Mouse (Mus musculus): ENCODE measurements around the gene Vps13d. TPM values are rescaled to one million over a fixed set of nuclear protein-coding genes. Genes with fewer than 3 reads are reported as not detected.

Vps13d gene
- 7.6 and 9.5 TPM in 2 replicates for polyA plus RNA-seq (2016; fragmentation: Nextera tagmentation; extraction: Ambion mirVana)

DNA sequence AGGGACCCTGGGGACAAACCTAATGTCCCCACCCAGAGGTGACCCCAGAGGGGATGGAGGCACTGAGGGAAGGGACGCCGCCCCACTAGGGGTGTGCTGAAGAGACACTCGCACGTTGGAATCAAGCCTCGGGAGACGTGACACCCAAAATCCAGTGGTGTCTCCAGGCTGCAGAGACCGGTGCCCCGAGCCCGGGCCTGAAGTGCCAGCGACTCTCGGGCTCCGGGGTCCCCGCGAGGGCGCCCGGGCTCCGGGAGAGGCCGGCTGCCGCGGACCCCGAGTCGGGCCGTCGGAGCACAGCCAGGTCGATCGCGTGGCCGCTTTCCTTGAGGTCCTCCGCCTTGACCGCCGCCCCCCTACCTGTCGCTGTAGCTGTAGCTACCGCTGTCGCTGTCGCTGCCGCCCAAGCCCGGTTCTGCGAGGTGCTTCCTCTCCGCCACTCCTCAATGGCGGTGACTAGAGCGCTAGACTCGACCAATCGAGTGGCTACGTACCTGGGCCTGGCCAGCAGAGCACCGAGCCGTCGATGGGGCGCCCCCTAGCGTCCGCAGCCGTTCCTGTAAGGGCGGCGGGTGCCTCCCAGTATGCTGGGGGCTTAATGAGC lies at the start of gene Vps13d:
TSS of gene Vps13d (minus strand) at position 447 of the 604 bp plus-strand sequence.
- H3K4me3 ChIP-seq, result peak within 1 kb of the TSS; percentile 97
- peak; percentile 94 for ATAC-seq (ENCODE audit: insufficient number of reproducible peaks, low FRiP score)
- H3K4me1 ChIP-seq (replicated peaks), result peaks cover 18% of the 10 kb centered on the region
- no peaks in the 10 kb centered on the region for H3K9me3 ChIP-seq (replicated peaks)
- peak within 1 kb of the TSS; percentile 82 for H3K27ac ChIP-seq (ENCODE audit: poor library complexity, severe bottlenecking)
- H3K27me3 ChIP-seq (replicated peaks), result no peaks in the 10 kb centered on the region
- H3K9ac ChIP-seq, result peak within 1 kb of the TSS; percentile 95
- peaks cover 7% of the 10 kb centered on the region for H3K36me3 ChIP-seq
- H3K4me2 ChIP-seq, result peak within 1 kb of the TSS; percentile 78
- WGBS, result under 1% methylated on average over 53 of the region's 53 CpGs

DNA sequence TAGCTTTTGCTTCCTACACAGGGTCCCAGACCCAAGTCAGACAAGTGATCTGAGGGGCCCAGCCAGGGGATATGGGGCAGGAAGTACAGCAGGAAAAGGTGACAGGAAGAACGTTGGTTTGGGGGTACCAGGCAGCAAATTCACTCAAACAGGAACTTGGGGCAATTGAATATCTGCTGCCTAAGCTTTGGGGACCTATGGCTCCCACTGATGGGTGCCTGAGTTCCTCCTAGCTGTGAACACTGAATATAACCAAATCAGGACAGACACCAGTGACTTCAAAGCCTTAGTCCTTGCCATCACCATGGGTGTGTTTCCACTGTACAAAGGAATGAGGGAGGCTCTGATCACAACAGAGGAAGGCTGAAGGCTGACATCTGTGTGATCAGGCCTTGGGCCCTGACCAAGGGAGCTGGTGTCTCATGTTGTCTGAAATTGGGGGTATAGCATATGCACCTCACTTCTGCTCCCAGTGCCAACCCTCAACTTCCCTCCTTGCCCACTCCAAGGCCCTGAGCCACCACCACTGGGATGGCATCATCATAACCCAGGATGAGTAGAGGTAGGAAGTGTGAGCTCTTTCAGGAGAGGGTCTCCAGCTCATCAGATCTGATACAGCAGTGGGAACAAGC lies 48.0 kb upstream of the Vps13d start:
- Histone ChIP-seq H3K27me3 (replicated peaks) (peaks cover 30% of the 10 kb centered on the region), H3K4me2 (no peak overlapping the region), H3K9me3 (replicated peaks) (no peaks in the 10 kb centered on the region), H3K4me3 (no peak overlapping the region), H3K36me3 (no peaks in the 10 kb centered on the region), H3K4me1 (replicated peaks) (peaks cover 11% of the 10 kb centered on the region), H3K9ac (no peak overlapping the region), H3K27ac (ENCODE audit: poor library complexity, severe bottlenecking) (no peak overlapping the region)
- 50% methylated on average over 1 of the region's 1 CpGs for WGBS
- ATAC-seq (ENCODE audit: insufficient number of reproducible peaks, low FRiP score), result no peak

DNA sequence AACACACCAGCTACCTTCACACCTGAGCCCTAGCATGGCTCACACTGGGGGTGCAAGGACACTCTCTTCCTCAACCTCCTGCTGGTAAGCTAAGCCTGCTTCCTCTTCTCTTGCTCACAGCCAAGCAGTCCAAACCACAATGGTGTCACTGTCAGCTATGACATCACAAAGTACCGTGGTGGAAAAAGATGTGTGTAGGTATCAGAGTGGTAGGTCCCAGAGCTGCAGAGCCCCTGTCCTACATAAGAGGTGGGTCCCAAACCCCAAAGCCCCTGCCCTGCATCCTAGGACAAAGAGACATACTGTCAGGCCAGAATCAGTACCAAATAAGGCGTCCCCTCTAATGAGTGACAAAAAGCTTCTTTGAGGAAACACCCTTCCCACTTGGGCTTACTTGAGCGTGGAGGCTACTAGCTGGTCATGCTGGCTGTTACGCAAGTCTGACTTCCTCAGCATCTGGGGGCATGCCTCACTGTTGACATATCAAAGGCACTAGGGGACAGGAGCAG lies 46.0 kb upstream of the Vps13d start:
- Histone ChIP-seq H3K27ac (ENCODE audit: poor library complexity, severe bottlenecking) (no peak overlapping the region), H3K9me3 (replicated peaks) (no peaks in the 10 kb centered on the region), H3K4me2 (no peak overlapping the region), H3K27me3 (replicated peaks) (peaks cover 13% of the 10 kb centered on the region), H3K9ac (no peak overlapping the region), H3K4me3 (no peak overlapping the region), H3K4me1 (replicated peaks) (peaks cover 11% of the 10 kb centered on the region), H3K36me3 (no peaks in the 10 kb centered on the region)
- ATAC-seq (ENCODE audit: insufficient number of reproducible peaks, low FRiP score), result no peak
- 74% methylated on average over 4 of the region's 4 CpGs for WGBS

DNA sequence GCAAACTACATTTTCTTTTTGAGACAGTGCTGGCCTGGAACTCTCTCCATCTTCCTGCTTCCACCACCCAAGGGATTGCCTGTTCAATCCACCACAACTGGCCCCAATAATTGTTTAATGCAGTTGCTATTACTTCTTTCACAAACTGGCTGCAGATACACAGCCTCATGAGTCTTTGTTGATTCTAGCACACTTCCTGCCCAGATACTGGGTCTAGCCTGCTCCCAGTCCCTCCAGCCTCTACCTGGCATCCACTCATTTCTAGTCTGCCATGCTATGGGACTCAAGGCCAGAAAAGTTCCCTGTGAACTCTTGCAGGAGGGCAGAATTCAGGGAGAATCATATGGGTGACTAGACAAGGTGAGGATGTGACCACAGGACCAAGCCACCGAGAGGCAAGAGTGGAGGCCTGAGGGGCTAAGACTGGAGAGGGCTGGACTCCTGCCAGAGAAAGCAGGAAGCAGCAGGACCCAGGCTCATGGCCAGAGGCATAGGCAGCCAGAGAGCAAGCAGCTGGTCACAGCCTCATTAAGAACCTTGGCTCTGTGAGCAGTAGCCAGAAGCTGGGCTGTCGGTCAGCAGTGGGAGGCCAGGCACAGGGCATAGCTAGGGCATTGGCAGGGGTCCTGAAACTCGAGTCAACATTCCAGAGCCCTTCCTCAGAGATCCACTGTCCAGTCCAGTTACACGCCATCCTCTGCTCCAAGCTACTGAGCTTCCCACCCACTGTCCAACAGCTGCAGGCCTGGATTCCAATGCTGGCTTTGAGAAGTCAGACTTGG lies 44.4 kb upstream of the Vps13d start:
- H3K9ac ChIP-seq, result no peak overlapping the region

DNA sequence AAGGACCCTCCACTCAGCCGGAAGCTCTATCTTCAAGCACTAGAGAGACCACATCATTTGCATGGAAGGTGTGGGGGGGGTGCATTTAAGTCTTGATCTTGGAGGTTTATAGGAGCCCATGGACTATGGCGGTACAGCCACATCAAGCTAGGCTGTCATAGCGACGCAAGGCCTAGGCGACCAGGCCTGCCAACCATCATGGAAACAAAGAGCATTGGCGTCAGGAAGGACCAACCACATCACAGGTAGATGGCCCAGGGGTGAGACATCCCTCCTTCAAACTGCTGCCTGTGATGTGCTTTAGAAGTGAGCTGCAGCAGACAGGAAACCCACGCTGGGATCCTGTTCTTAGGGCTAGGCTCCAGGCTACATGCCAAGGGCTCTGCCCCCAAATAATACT lies 41.2 kb upstream of the Vps13d start:
- Histone ChIP-seq H3K36me3 (no peaks in the 10 kb centered on the region), H3K4me3 (no peak overlapping the region), H3K27ac (ENCODE audit: poor library complexity, severe bottlenecking) (no peak overlapping the region), H3K9ac (no peak overlapping the region), H3K4me1 (replicated peaks) (peaks cover 23% of the 10 kb centered on the region), H3K4me2 (no peak overlapping the region), H3K27me3 (replicated peaks) (no peaks in the 10 kb centered on the region), H3K9me3 (replicated peaks) (no peaks in the 10 kb centered on the region)
- no peak for ATAC-seq (ENCODE audit: insufficient number of reproducible peaks, low FRiP score)
- WGBS, result 82% methylated on average over 7 of the region's 7 CpGs

More for the DNA sequence above, 44.4 kb upstream of the Vps13d start:
- Histone ChIP-seq H3K4me1 (replicated peaks) (peaks cover 11% of the 10 kb centered on the region), H3K9me3 (replicated peaks) (no peaks in the 10 kb centered on the region), H3K27ac (ENCODE audit: poor library complexity, severe bottlenecking) (peak overlapping the region; percentile 72), H3K36me3 (no peaks in the 10 kb centered on the region), H3K4me3 (no peak overlapping the region), H3K27me3 (replicated peaks) (no peaks in the 10 kb centered on the region), H3K4me2 (no peak overlapping the region)
- 32% methylated on average over 4 of the region's 4 CpGs for WGBS
- peak; percentile 76 for ATAC-seq (ENCODE audit: insufficient number of reproducible peaks, low FRiP score)

DNA sequence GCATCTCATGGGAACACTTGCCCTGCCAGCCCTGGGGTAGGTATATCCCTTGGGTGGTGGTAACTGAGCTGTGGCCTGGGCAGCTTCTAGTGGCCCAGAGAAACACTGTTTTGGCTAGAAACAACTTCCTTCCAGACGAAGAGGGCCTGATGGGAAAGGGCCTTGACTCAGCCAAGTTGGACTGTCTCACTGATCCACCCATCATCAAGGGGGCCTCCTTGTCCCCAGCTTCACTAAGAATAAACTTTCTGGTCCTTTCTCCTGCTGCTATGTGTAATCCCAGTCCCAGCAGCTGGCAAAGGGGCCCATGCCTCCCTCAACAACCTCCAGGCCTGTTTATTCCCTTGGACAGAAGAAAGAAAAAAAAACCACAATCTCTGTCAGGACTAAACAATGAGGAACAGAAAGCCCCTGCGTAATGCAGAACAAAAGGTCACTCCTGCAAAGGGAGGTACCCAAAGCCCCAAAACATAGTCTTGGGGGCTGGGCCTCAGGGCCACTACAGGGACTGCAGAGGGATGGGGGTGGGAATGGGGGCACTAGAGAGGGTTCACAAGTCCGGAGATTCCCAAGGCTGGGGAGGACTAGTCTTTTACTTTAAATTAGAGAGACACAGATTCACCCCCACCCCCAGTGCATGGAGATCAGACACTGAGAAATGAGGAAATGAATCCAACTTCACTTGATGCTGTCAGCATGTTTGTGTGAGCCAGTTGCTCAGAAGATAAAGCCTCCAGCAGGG lies 38.9 kb upstream of the Vps13d start:
- Histone ChIP-seq H3K9me3 (replicated peaks) (no peaks in the 10 kb centered on the region), H3K9ac (no peak overlapping the region), H3K4me3 (no peak overlapping the region), H3K27me3 (replicated peaks) (no peaks in the 10 kb centered on the region), H3K4me2 (no peak overlapping the region), H3K36me3 (no peaks in the 10 kb centered on the region), H3K4me1 (replicated peaks) (peaks cover 23% of the 10 kb centered on the region), H3K27ac (ENCODE audit: poor library complexity, severe bottlenecking) (0 out of 2 replicates have a peak overlapping the region, but pooled peaks have one; percentile 21)
- WGBS, result 47% methylated on average over 3 of the region's 3 CpGs
- no peak; the same call in 1 of the 2 replicates for ATAC-seq (ENCODE audit: insufficient number of reproducible peaks, low FRiP score)

DNA sequence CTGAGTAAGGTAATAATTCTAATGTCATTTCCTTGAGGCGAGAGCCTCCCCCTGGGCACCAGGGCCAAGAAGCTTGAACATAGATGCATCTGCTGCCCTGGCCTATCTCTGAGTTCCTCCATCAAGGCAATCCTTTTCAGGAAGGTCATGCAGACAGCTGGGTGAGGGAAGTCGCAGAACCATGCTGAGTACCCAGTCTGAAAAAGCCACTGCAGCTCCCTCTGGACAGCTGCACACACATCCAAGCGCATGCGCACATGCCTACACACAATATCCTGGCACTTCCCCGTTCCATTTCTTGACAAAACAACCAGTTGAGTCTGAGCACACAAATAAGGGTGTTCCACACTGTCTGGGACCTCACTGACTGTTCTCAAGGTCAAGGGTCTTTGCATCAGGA lies 36.9 kb upstream of the Vps13d start:
- Histone ChIP-seq H3K4me2 (no peak overlapping the region), H3K9me3 (replicated peaks) (no peaks in the 10 kb centered on the region), H3K4me1 (replicated peaks) (peaks cover 23% of the 10 kb centered on the region), H3K36me3 (no peaks in the 10 kb centered on the region), H3K27me3 (replicated peaks) (no peaks in the 10 kb centered on the region), H3K27ac (ENCODE audit: poor library complexity, severe bottlenecking) (no peak overlapping the region), H3K4me3 (no peak overlapping the region), H3K9ac (no peak overlapping the region)
- ATAC-seq (ENCODE audit: insufficient number of reproducible peaks, low FRiP score), result no peak
- WGBS, result 84% methylated on average over 5 of the region's 5 CpGs

- WGBS, result 81% methylated on average over 2 of the region's 2 CpGs
Observed at GRCm38 (mm10) chr4:145230647-145231046, 35.8 kb upstream of the Vps13d start.

GRCm38 (mm10) chr4:145229524-145230163 lies 34.8 kb upstream of the Vps13d start:
- ATAC-seq (ENCODE audit: insufficient number of reproducible peaks, low FRiP score), result peak; percentile 79
- no peak overlapping the region for H3K9ac ChIP-seq
- H3K27ac ChIP-seq (ENCODE audit: poor library complexity, severe bottlenecking), result no peak overlapping the region; the same call in 1 of the 2 replicates
- H3K4me2 ChIP-seq, result no peak overlapping the region
- H3K4me3 ChIP-seq, result no peak overlapping the region
- no peaks in the 10 kb centered on the region for H3K36me3 ChIP-seq
- H3K9me3 ChIP-seq (replicated peaks), result no peaks in the 10 kb centered on the region
- WGBS, result 77% methylated on average over 5 of the region's 5 CpGs
- H3K27me3 ChIP-seq (replicated peaks), result no peaks in the 10 kb centered on the region
- peaks cover 23% of the 10 kb centered on the region for H3K4me1 ChIP-seq (replicated peaks)

More at GRCm38 (mm10) chr4:145230647-145231046, 35.8 kb upstream of the Vps13d start:
- Histone ChIP-seq H3K9ac (no peak overlapping the region), H3K4me3 (no peak overlapping the region), H3K4me2 (no peak overlapping the region), H3K9me3 (replicated peaks) (no peaks in the 10 kb centered on the region), H3K36me3 (no peaks in the 10 kb centered on the region), H3K4me1 (replicated peaks) (peaks cover 23% of the 10 kb centered on the region), H3K27me3 (replicated peaks) (no peaks in the 10 kb centered on the region), H3K27ac (ENCODE audit: poor library complexity, severe bottlenecking) (no peak overlapping the region)
- ATAC-seq (ENCODE audit: insufficient number of reproducible peaks, low FRiP score), result no peak

DNA sequence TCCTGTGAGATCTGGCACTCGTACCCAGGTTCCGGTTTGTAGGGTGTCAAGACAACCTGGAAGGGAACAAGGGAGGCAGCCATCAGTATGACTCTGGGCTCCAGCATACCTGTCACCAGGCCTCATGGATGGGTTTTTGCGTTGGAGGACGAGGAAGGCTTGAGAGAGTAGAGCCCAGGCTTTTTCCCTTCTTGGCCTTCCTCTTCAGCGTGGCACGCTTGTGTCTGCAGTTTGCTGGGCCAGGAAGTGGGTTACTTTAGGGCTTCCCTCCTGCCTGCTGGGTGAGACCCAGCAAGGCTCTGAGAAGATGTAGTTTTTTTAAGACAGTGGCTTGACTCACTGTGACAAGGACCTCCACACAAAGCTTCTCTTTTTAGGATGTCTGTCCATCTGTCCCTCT lies 34.2 kb upstream of the Vps13d start:
- ATAC-seq (ENCODE audit: insufficient number of reproducible peaks, low FRiP score), result no peak
- Histone ChIP-seq H3K9ac (no peak overlapping the region), H3K4me1 (replicated peaks) (peaks cover 22% of the 10 kb centered on the region), H3K4me2 (no peak overlapping the region), H3K4me3 (no peak overlapping the region), H3K27ac (ENCODE audit: poor library complexity, severe bottlenecking) (no peak overlapping the region), H3K9me3 (replicated peaks) (no peaks in the 10 kb centered on the region), H3K27me3 (replicated peaks) (no peaks in the 10 kb centered on the region), H3K36me3 (no peaks in the 10 kb centered on the region)
- WGBS, result 74% methylated on average over 6 of the region's 6 CpGs
